Mouse (Mus musculus) erythroblast, embryonic 14.5 days (primary cell): ENCODE results near the gene Arsb.

ENCODE experiments used
- GATA1 ChIP-seq: IDR thresholded peaks from 2 replicates; pipeline ENCODE4 v1.6.1; 2012; ENCODE audit warnings: low read length, inconsistent platforms, mixed read lengths
- TAL1 ChIP-seq: IDR thresholded peaks from 3 replicates; pipeline ENCODE4 v1.6.1; 2012; ENCODE audit warnings: low read length, inconsistent platforms, mixed read lengths

DNA sequence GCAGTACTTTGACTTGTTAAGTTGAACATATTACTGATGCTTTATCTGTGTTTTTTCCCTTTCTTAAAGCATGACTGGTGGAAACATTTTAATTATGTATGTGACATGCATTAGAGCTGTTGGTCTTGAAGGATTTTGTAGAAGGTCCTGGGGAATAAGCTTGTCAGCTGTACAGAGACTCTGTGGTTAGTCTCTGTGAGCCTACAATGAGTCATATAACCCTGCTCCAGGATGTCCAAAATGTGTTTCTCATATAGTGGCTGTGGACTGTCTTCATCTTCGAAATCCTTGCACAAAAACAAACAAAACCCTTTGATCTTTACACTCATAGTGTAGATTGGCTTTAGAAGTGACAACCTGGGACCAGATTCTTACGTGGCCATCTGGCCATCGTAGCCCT is 110.7 kb downstream of the Arsb start:
- TF ChIP-seq GATA1, result no peak
- no peak for TF ChIP-seq TAL1
